In the genomic region with DNA sequence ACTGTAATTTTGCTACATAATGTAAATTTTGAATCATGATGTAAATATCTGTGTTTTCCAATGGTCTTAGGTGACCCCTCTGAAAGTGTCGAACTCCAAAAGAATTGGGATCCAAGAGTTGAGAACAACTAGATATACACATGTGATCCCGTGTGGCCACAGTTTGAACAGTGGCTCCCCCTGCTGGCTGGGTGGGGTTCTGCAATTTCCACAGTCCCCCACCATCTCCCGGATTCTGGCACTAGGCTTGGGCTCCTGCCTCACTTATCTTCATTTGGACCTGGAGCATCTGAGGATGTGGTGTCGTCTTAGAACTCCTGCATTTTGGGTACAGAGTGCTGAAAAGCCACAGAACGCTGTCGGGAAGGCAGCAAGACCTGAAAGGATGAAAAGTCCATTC, we compare ENCODE assay signal across 9 mouse cellular contexts.
DNase-seq lines count a peak whose midpoint lies in the region; ATAC-seq and TF ChIP-seq lines count a peak whose summit lies in the region.
"Had no signal": no experiment of that assay in that cellular context is flagged by ENCODE, and none has a peak within 500 bp of the region (broad histone marks: within the 10 kb centered on the region; RNA-seq: fewer than 3 reads in every experiment).

No protein-coding gene starts in this region.

- ATAC-seq in liver, embryonic 11.5 days (replicated peaks; ENCODE audit: low FRiP score), result no peak
- peak; percentile 60 for ATAC-seq in megakaryocyte, adult 5-6 weeks (ENCODE audit: poor library complexity, severe bottlenecking)
- no peak for ATAC-seq in midbrain, embryonic 13.5 days

- no peak overlapping the region for H3K27ac ChIP-seq in liver, embryonic 11.5 days (ENCODE audit: low read depth, low read length)
- no peak overlapping the region for H3K27ac ChIP-seq in ES-E14 (ENCODE audit: insufficient read depth, low read depth, low read length, poor library complexity, severe bottlenecking)
- H3K27ac ChIP-seq in midbrain, embryonic 13.5 days, result no peak overlapping the region

- H3K9me3 ChIP-seq in liver, embryonic 11.5 days (ENCODE audit: control insufficient read depth, low read length), result no peaks in the 10 kb centered on the region
- H3K9me3 ChIP-seq in ES-E14 (ENCODE audit: control insufficient read depth, insufficient read depth, low read depth, low read length), result no peaks in the 10 kb centered on the region
- H3K9me3 ChIP-seq in midbrain, embryonic 13.5 days, result no peaks in the 10 kb centered on the region

- H3K4me3 ChIP-seq in liver, embryonic 11.5 days (ENCODE audit: low read depth, low read length), result no peak overlapping the region
- no peak overlapping the region for H3K4me3 ChIP-seq in ES-E14 (ENCODE audit: insufficient read depth in 1 of 2, low read depth in 1 of 2, low read length in 2 of 2, poor library complexity in 1 of 2, severe bottlenecking in 1 of 2)
- no peak overlapping the region for H3K4me3 ChIP-seq in midbrain, embryonic 13.5 days (replicated peaks)

- H3K4me2 ChIP-seq in liver, embryonic 11.5 days, result no peak overlapping the region
- H3K4me2 ChIP-seq in midbrain, embryonic 13.5 days (replicated peaks), result no peak overlapping the region

- no peaks in the 10 kb centered on the region for H3K36me3 ChIP-seq in liver, embryonic 11.5 days (ENCODE audit: control insufficient read depth, insufficient read depth, low read length)
- no peaks in the 10 kb centered on the region for H3K36me3 ChIP-seq in ES-E14 (ENCODE audit: control insufficient read depth, insufficient read depth, low read length, poor library complexity, severe bottlenecking)
- H3K36me3 ChIP-seq in midbrain, embryonic 13.5 days, result no peaks in the 10 kb centered on the region

- intact Hi-C loops in heart, postnatal 36 days (cut with DNase I), result no loop called here

- H3K4me1 ChIP-seq in liver, embryonic 11.5 days (replicated peaks; ENCODE audit: control insufficient read depth, insufficient read depth, low read length), result no peaks in the 10 kb centered on the region
- peaks cover 0 to 8% of the 10 kb centered on the region in 2 experiments; a peak in 2 of 4 replicates for H3K4me1 ChIP-seq in ES-E14 (ENCODE audit: control insufficient read depth in 2 of 2, insufficient read depth in 2 of 2, low read length in 2 of 2, poor library complexity in 1 of 2)
- no peaks in the 10 kb centered on the region for H3K4me1 ChIP-seq in midbrain, embryonic 13.5 days (replicated peaks)

- no peak overlapping the region for H3K9ac ChIP-seq in liver, embryonic 11.5 days (ENCODE audit: low read depth, low read length)
- no peak overlapping the region for H3K9ac ChIP-seq in ES-E14 (ENCODE audit: insufficient read depth, low read depth, low read length, poor library complexity, severe bottlenecking)
- H3K9ac ChIP-seq in midbrain, embryonic 13.5 days (replicated peaks), result no peak overlapping the region

- DNase-seq in liver (peak; percentile 35), ES-E14 (ENCODE audit: low read depth, low spot score) (no peak)
- DNase-seq in liver, embryonic 11.5 days (ENCODE audit: low spot score), result no peak
- peak; percentile 15 for DNase-seq in c-Kit-positive CD71-positive TER-119-positive erythroid progenitor cells, embryonic 14.5 days (ENCODE audit: low spot score)
- DNase-seq in heart, postnatal 36 days, result no peak
- DNase-seq in retina, embryonic 14.5 days (ENCODE audit: low spot score), result no peak
- DNase-seq: cerebellum, adult 8-10 months had no signal

- no peaks in the 10 kb centered on the region for H3K27me3 ChIP-seq in liver, embryonic 11.5 days (replicated peaks; ENCODE audit: control insufficient read depth, insufficient read depth, low read length)
- H3K27me3 ChIP-seq in midbrain, embryonic 13.5 days, result no peaks in the 10 kb centered on the region

- 69% methylated on average over 6 of the region's 6 CpGs for WGBS in liver, embryonic 11.5 days
- 68% methylated on average over 6 of the region's 6 CpGs for WGBS in midbrain, embryonic 13.5 days

- in situ Hi-C loops in ES-E14 (cut with MboI; ENCODE audit: low sequenced_read_pairs in 2 of 2, unreplicated experiment in 2 of 2), result no loop called here

TF ChIP-seq in ES-E14, 5 proteins besides CTCF, POLR2A, EP300 and RAD21:
- TF ChIP-seq ZC3H11A (IDR thresholded peaks at IDR 0.05; ENCODE audit: borderline replicate concordance, low read depth, low read length), result 0 out of 2 replicates have a peak, but pooled peaks have one; percentile 25
- TF ChIP-seq ZNF384 (IDR thresholded peaks at IDR 0.05; ENCODE audit: low read depth, low read length), result no peak

Comparison
In these comparisons a context has a peak if more than half of its experiments do, and no peak if none do; other contexts are left out.
1. DNase-seq: peak in liver (single experiment) and c-Kit-positive CD71-positive TER-119-positive erythroid progenitor cells, embryonic 14.5 days (single experiment); none in liver, embryonic 11.5 days (single experiment), ES-E14 (single experiment), heart, postnatal 36 days (0 of 2) and retina, embryonic 14.5 days (single experiment).